Mouse (Mus musculus) left cerebral cortex, adult 11 months (tissue): Measurements from ENCODE around the gene Tbx18.
A peak's percentile ranks its signal among the peaks of the same experiment; 100 is the strongest.

Experiments used
- DNase-seq: peaks from one replicate; pipeline ENCODE4 v3.0.0; 2022; ENCODE audit warnings: low spot score

Gene Tbx18

GRCm38 (mm10) chr9:87710360-87710759 lies 20.7 kb downstream of the Tbx18 start:
- DNase-seq: no peak

DNA sequence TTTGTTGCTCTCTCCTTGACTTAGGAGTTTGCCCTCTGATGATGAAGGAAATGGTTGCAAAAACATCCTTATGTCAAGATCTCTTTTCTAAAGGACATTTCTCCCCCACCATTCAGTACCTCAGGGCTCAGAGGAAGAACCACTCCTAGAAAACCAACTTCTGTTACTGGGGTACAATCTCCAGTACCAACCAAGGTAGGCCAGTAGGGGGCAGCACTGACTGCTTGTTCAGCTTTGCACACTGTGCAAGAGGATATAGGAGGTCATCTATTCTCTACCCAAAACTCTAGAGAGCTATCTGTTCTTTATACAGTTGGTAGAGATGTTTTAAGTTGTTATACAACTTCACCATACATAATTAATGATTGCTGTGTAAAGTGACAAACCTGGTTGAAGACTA lies 22.9 kb downstream of the Tbx18 start:
- peak; percentile 12 for DNase-seq

GRCm38 (mm10) chr9:87702267-87702666 lies 28.8 kb downstream of the Tbx18 start:
- no peak for DNase-seq

- DNase-seq: no peak
Measured at GRCm38 (mm10) chr9:87686981-87687380, 44.1 kb downstream of the Tbx18 start.

- no peak for DNase-seq
Measured at GRCm38 (mm10) chr9:87682247-87682646, 48.8 kb downstream of the Tbx18 start.
